Mouse (Mus musculus): ENCODE data around the gene Nhlrc4. TPM values are rescaled to one million over a fixed set of nuclear protein-coding genes. Genes with fewer than 3 reads are reported as not detected.

The Nhlrc4 gene
- total and polyA plus RNA-seq, 2 experiments from 2014 or later, result 0.35 to 0.60 TPM

GRCm38 (mm10) chr17:25914295-25914694 lies 30.5 kb downstream of the Nhlrc4 start:
- H3K4me3 ChIP-seq (ENCODE audit: low read depth, low read length), result no peak overlapping the region
- WGBS, result 82% methylated on average over 4 of the region's 4 CpGs
- no peak for TF ChIP-seq CTCF (IDR thresholded peaks at IDR 0.05)
- no peak for ATAC-seq (ENCODE audit: low FRiP score)
- no peak overlapping the region for H3K4me2 ChIP-seq (ENCODE audit: low read depth, low read length, poor library complexity, severe bottlenecking)
- no peak for DNase-seq (ENCODE audit: low spot score)
- H3K9ac ChIP-seq (replicated peaks; ENCODE audit: low read length, poor library complexity, severe bottlenecking), result no peak overlapping the region
- no peaks in the 10 kb centered on the region for H3K9me3 ChIP-seq (ENCODE audit: low read length)
- peaks cover 10% of the 10 kb centered on the region for H3K4me1 ChIP-seq (ENCODE audit: insufficient read depth, low read length)
- no peaks in the 10 kb centered on the region for H3K27me3 ChIP-seq (ENCODE audit: insufficient read depth, low read length)
- H3K27ac ChIP-seq (ENCODE audit: low read depth, low read length), result no peak overlapping the region
- peaks cover 8% of the 10 kb centered on the region for H3K36me3 ChIP-seq (ENCODE audit: insufficient read depth, low read length)

GRCm38 (mm10) chr17:25913877-25914275 lies 30.9 kb downstream of the Nhlrc4 start:
- H3K9me3 ChIP-seq (ENCODE audit: low read length), result no peaks in the 10 kb centered on the region
- H3K27me3 ChIP-seq (ENCODE audit: insufficient read depth, low read length), result no peaks in the 10 kb centered on the region
- no peak for DNase-seq (ENCODE audit: low spot score)
- H3K4me1 ChIP-seq (ENCODE audit: insufficient read depth, low read length), result peaks cover 10% of the 10 kb centered on the region
- no peak overlapping the region for H3K9ac ChIP-seq (replicated peaks; ENCODE audit: low read length, poor library complexity, severe bottlenecking)
- 88% methylated on average over 1 of the region's 1 CpGs for WGBS
- TF ChIP-seq CTCF (IDR thresholded peaks at IDR 0.05), result no peak
- no peak for ATAC-seq (ENCODE audit: low FRiP score)
- H3K27ac ChIP-seq (ENCODE audit: low read depth, low read length), result no peak overlapping the region
- no peak overlapping the region for H3K4me2 ChIP-seq (ENCODE audit: low read depth, low read length, poor library complexity, severe bottlenecking)
- no peak overlapping the region for H3K4me3 ChIP-seq (ENCODE audit: low read depth, low read length)
- H3K36me3 ChIP-seq (ENCODE audit: insufficient read depth, low read length), result peaks cover 8% of the 10 kb centered on the region

- H3K4me3 ChIP-seq (ENCODE audit: low read depth, low read length), result no peak overlapping the region
- H3K9me3 ChIP-seq (ENCODE audit: low read length), result no peaks in the 10 kb centered on the region
- no peak overlapping the region for H3K27ac ChIP-seq (ENCODE audit: low read depth, low read length)
- H3K27me3 ChIP-seq (ENCODE audit: insufficient read depth, low read length), result no peaks in the 10 kb centered on the region
- peaks cover 7% of the 10 kb centered on the region for H3K4me1 ChIP-seq (ENCODE audit: insufficient read depth, low read length)
- H3K36me3 ChIP-seq (ENCODE audit: insufficient read depth, low read length), result peaks cover 8% of the 10 kb centered on the region
- TF ChIP-seq CTCF (IDR thresholded peaks at IDR 0.05), result no peak
- 89% methylated on average over 14 of the region's 14 CpGs for WGBS
- H3K9ac ChIP-seq (replicated peaks; ENCODE audit: low read length, poor library complexity, severe bottlenecking), result no peak overlapping the region
- H3K4me2 ChIP-seq (ENCODE audit: low read depth, low read length, poor library complexity, severe bottlenecking), result no peak overlapping the region
- ATAC-seq (ENCODE audit: low FRiP score), result no peak
- no peak for DNase-seq (ENCODE audit: low spot score)
Observed at GRCm38 (mm10) chr17:25913186-25913876, 31.4 kb downstream of the Nhlrc4 start.

GRCm38 (mm10) chr17:25911816-25912215 lies 32.9 kb downstream of the Nhlrc4 start:
- H3K4me1 ChIP-seq (ENCODE audit: insufficient read depth, low read length), result no peaks in the 10 kb centered on the region
- WGBS, result 91% methylated on average over 4 of the region's 4 CpGs
- ATAC-seq (ENCODE audit: low FRiP score), result no peak

GRCm38 (mm10) chr17:25907640-25908039 lies 37.1 kb downstream of the Nhlrc4 start:
- no peak for TF ChIP-seq CTCF (IDR thresholded peaks at IDR 0.05)
- Histone ChIP-seq H3K9ac (replicated peaks; ENCODE audit: low read length, poor library complexity, severe bottlenecking) (no peak overlapping the region), H3K4me1 (ENCODE audit: insufficient read depth, low read length) (no peaks in the 10 kb centered on the region), H3K4me3 (ENCODE audit: low read depth, low read length) (no peak overlapping the region), H3K9me3 (ENCODE audit: low read length) (no peaks in the 10 kb centered on the region), H3K4me2 (ENCODE audit: low read depth, low read length, poor library complexity, severe bottlenecking) (no peak overlapping the region), H3K27ac (ENCODE audit: low read depth, low read length) (no peak overlapping the region), H3K36me3 (ENCODE audit: insufficient read depth, low read length) (peaks cover 3% of the 10 kb centered on the region; the same call in 1 of the 2 replicates), H3K27me3 (ENCODE audit: insufficient read depth, low read length) (no peaks in the 10 kb centered on the region)
- ATAC-seq (ENCODE audit: low FRiP score) (no peak), DNase-seq (ENCODE audit: low spot score) (no peak)
- WGBS, result 92% methylated on average over 2 of the region's 2 CpGs

More at GRCm38 (mm10) chr17:25911816-25912215, 32.9 kb downstream of the Nhlrc4 start:
- H3K27ac ChIP-seq (ENCODE audit: low read depth, low read length), result no peak overlapping the region
- no peaks in the 10 kb centered on the region for H3K9me3 ChIP-seq (ENCODE audit: low read length)
- H3K9ac ChIP-seq (replicated peaks; ENCODE audit: low read length, poor library complexity, severe bottlenecking), result no peak overlapping the region
- H3K4me3 ChIP-seq (ENCODE audit: low read depth, low read length), result no peak overlapping the region
- H3K4me2 ChIP-seq (ENCODE audit: low read depth, low read length, poor library complexity, severe bottlenecking), result no peak overlapping the region
- no peaks in the 10 kb centered on the region for H3K27me3 ChIP-seq (ENCODE audit: insufficient read depth, low read length)
- no peak for TF ChIP-seq CTCF (IDR thresholded peaks at IDR 0.05)
- DNase-seq (ENCODE audit: low spot score), result no peak
- H3K36me3 ChIP-seq (ENCODE audit: insufficient read depth, low read length), result no peaks in the 10 kb centered on the region

GRCm38 (mm10) chr17:25903061-25903460 lies 41.7 kb downstream of the Nhlrc4 start:
- 91% methylated on average over 3 of the region's 3 CpGs for WGBS

More at GRCm38 (mm10) chr17:25903061-25903460, 41.7 kb downstream of the Nhlrc4 start:
- no peak for ATAC-seq (ENCODE audit: low FRiP score)
- H3K4me3 ChIP-seq (ENCODE audit: low read depth, low read length), result no peak overlapping the region
- no peaks in the 10 kb centered on the region for H3K4me1 ChIP-seq (ENCODE audit: insufficient read depth, low read length)
- DNase-seq (ENCODE audit: low spot score), result no peak
- TF ChIP-seq CTCF (IDR thresholded peaks at IDR 0.05), result no peak
- H3K4me2 ChIP-seq (ENCODE audit: low read depth, low read length, poor library complexity, severe bottlenecking), result no peak overlapping the region
- no peaks in the 10 kb centered on the region for H3K9me3 ChIP-seq (ENCODE audit: low read length)
- H3K36me3 ChIP-seq (ENCODE audit: insufficient read depth, low read length), result peaks cover 3% of the 10 kb centered on the region; the same call in 1 of the 2 replicates
- H3K9ac ChIP-seq (replicated peaks; ENCODE audit: low read length, poor library complexity, severe bottlenecking), result no peak overlapping the region
- H3K27ac ChIP-seq (ENCODE audit: low read depth, low read length), result no peak overlapping the region
- no peaks in the 10 kb centered on the region for H3K27me3 ChIP-seq (ENCODE audit: insufficient read depth, low read length)

Data from midbrain, postnatal 0 days (tissue).